Mouse (Mus musculus) limb, embryonic 14.5 days (tissue): ENCODE results near the gene Rell1. TPM values are rescaled to one million over a fixed set of nuclear protein-coding genes. Genes with fewer than 3 reads are reported as not detected.

Source experiments
- ATAC-seq: fragments of 200-750 bp; cut with Nextera tagmentation; 2 replicates; pipeline ENCODE4 v1.8.0; 2017; ENCODE audit warnings: low read depth, moderate number of reproducible peaks, moderate TSS enrichment; ENCODE audit not compliant: low FRiP score
- DNase-seq: peaks from one replicate; pipeline ENCODE4 v3.0.0-alpha.2; 2015; ENCODE audit warnings: low spot score
- H3K27ac ChIP-seq: fragments of 300-500 bp; sonication (generic); replicated peaks from 2 replicates; pipeline ENCODE4 v1.5.1; 2014; ENCODE audit warnings: low read depth, mild to moderate bottlenecking, low read length, moderate library complexity, mixed read lengths
- H3K27me3 ChIP-seq: fragments of 300-500 bp; sonication (generic); 2 replicates; pipeline ENCODE4 v1.6.1; 2014; ENCODE audit warnings: low read length, mixed read lengths; ENCODE audit not compliant: control insufficient read depth, insufficient read depth
- H3K36me3 ChIP-seq: fragments of 300-500 bp; sonication (generic); 2 replicates; pipeline ENCODE4 v1.6.1; 2014; ENCODE audit warnings: mild to moderate bottlenecking, low read length, moderate library complexity, mixed read lengths; ENCODE audit not compliant: control insufficient read depth, insufficient read depth
- H3K4me1 ChIP-seq: fragments of 300-500 bp; sonication (generic); 2 replicates; pipeline ENCODE4 v1.6.1; 2014; ENCODE audit warnings: antibody characterized with exemption, low read length, mixed read lengths; ENCODE audit not compliant: control insufficient read depth, insufficient read depth
- H3K4me2 ChIP-seq: fragments of 300-500 bp; sonication (generic); replicated peaks from 2 replicates; pipeline ENCODE4 v1.6.1; 2014; ENCODE audit warnings: low read depth, mild to moderate bottlenecking, low read length, moderate library complexity; ENCODE audit not compliant: severe bottlenecking
- H3K4me3 ChIP-seq: fragments of 300-500 bp; sonication (generic); replicated peaks from 2 replicates; pipeline ENCODE4 v1.5.1; 2014; ENCODE audit warnings: low read length
- H3K9ac ChIP-seq: fragments of 300-500 bp; sonication (generic); 2 replicates; pipeline ENCODE4 v1.6.1; 2014; ENCODE audit warnings: mild to moderate bottlenecking, low read depth, low read length, moderate library complexity; ENCODE audit not compliant: severe bottlenecking
- H3K9me3 ChIP-seq: fragments of 300-500 bp; sonication (generic); 2 replicates; pipeline ENCODE4 v1.6.1; 2016; ENCODE audit warnings: low read length; ENCODE audit not compliant: control insufficient read depth
- POLR2A ChIP-seq: fragments of 200-500 bp; IDR thresholded peaks from 2 replicates; pipeline ENCODE4 v1.8.0; 2012; ENCODE audit warnings: inconsistent platforms, mild to moderate bottlenecking, moderate library complexity, borderline replicate concordance; ENCODE audit not compliant: insufficient read depth, insufficient read length; ENCODE audit errors: extremely low read depth
- WGBS: fragments of 180-500 bp; shearing (Covaris S2); extraction: QIAGEN DNeasy Blood & Tissue Kit; methylation state at CpG from one replicate; pipeline ENCODE4 v1.1.7; 2014; 5-methylcytosine and 5-hydroxymethylcytosine counted together
- polyA plus RNA-seq, 2 experiments: library from polyadenylated mRNA; depleted of rRNA in 1 of 2; stranded (reverse) in 1 of 2; unstranded in 1 of 2; fragments of >200 nt; fragmentation: Nextera tagmentation in 1 of 2; extraction: Ambion mirVana in 1 of 2; gene quantifications; 2 replicates each; pipeline versions ENCODE4 v1.2.1 to v1.2.3; 2012 to 2014

Gene Rell1
- polyA plus RNA-seq, 2 experiments: 12.2 to 12.8 TPM

- no peak for TF ChIP-seq POLR2A
Observed at GRCm38 (mm10) chr5:63914896-63915295, 53.8 kb downstream of the Rell1 start.

GRCm38 (mm10) chr5:63910171-63910960, 58.3 kb downstream of the Rell1 start:
- WGBS: 83% methylated on average over 10 of the region's 10 CpGs
- ATAC-seq (no peak), DNase-seq (no peak)
- no peak for TF ChIP-seq POLR2A
- no peaks in the 10 kb centered on the region for H3K4me1 ChIP-seq
- H3K4me3 ChIP-seq: no peak overlapping the region
- no peaks in the 10 kb centered on the region for H3K36me3 ChIP-seq
- H3K27ac ChIP-seq: no peak overlapping the region
- H3K27me3 ChIP-seq: no peaks in the 10 kb centered on the region
- H3K9ac ChIP-seq: no peak overlapping the region
- H3K4me2 ChIP-seq: no peak overlapping the region
- no peaks in the 10 kb centered on the region for H3K9me3 ChIP-seq

More at GRCm38 (mm10) chr5:63914896-63915295, 53.8 kb downstream of the Rell1 start:
- Histone ChIP-seq H3K9me3 (no peaks in the 10 kb centered on the region), H3K4me2 (no peak overlapping the region), H3K36me3 (no peaks in the 10 kb centered on the region), H3K4me3 (no peak overlapping the region), H3K9ac (no peak overlapping the region), H3K4me1 (no peaks in the 10 kb centered on the region), H3K27me3 (no peaks in the 10 kb centered on the region), H3K27ac (no peak overlapping the region)
- no peak for DNase-seq
- ATAC-seq: no peak
- 83% methylated on average over 1 of the region's 1 CpGs for WGBS

GRCm38 (mm10) chr5:63907513-63907912, 61.2 kb downstream of the Rell1 start:
- no peaks in the 10 kb centered on the region for H3K9me3 ChIP-seq
- no peaks in the 10 kb centered on the region for H3K4me1 ChIP-seq
- no peak overlapping the region for H3K27ac ChIP-seq
- no peak overlapping the region for H3K4me3 ChIP-seq
- no peaks in the 10 kb centered on the region for H3K27me3 ChIP-seq
- no peak for TF ChIP-seq POLR2A
- no peaks in the 10 kb centered on the region for H3K36me3 ChIP-seq
- 51% methylated on average over 4 of the region's 4 CpGs for WGBS
- H3K9ac ChIP-seq: no peak overlapping the region
- H3K4me2 ChIP-seq: no peak overlapping the region
- DNase-seq (no peak), ATAC-seq (no peak)

- Histone ChIP-seq H3K36me3 (no peaks in the 10 kb centered on the region), H3K9me3 (no peaks in the 10 kb centered on the region), H3K9ac (no peak overlapping the region), H3K4me2 (no peak overlapping the region), H3K4me3 (no peak overlapping the region), H3K4me1 (no peaks in the 10 kb centered on the region), H3K27ac (no peak overlapping the region), H3K27me3 (no peaks in the 10 kb centered on the region)
- no peak for TF ChIP-seq POLR2A
- WGBS: 41% methylated on average over 13 of the region's 13 CpGs
- DNase-seq (peak; percentile 81), ATAC-seq (peak; percentile 76)
Observed at GRCm38 (mm10) chr5:63906149-63907093, 62.3 kb downstream of the Rell1 start.

- ATAC-seq: no peak
- WGBS: 86% methylated on average over 3 of the region's 3 CpGs
- H3K9ac ChIP-seq: no peak overlapping the region
- no peak overlapping the region for H3K27ac ChIP-seq
- DNase-seq: no peak
- H3K9me3 ChIP-seq: no peaks in the 10 kb centered on the region
- no peak overlapping the region for H3K4me3 ChIP-seq
- no peak for TF ChIP-seq POLR2A
- no peaks in the 10 kb centered on the region for H3K36me3 ChIP-seq
- no peaks in the 10 kb centered on the region for H3K27me3 ChIP-seq
- H3K4me2 ChIP-seq: no peak overlapping the region
- H3K4me1 ChIP-seq: no peaks in the 10 kb centered on the region
Observed at GRCm38 (mm10) chr5:63903329-63903728, 65.4 kb downstream of the Rell1 start.
